Mouse (Mus musculus) right cerebral cortex, adult 2 months (tissue): Measurements from ENCODE around the gene Tnfrsf8.
"Not testable (repeated sequence)": the region's sequence is repeated elsewhere in the genome, so short reads cannot be mapped to it uniquely, and the experiment has no call there.

Source experiments
- DNase-seq, 2 experiments: peaks; one replicate each; pipeline ENCODE4 v3.0.0; 2021 to 2022; ENCODE audit warnings: low spot score in 2 of 2

The Tnfrsf8 gene

GRCm38 (mm10) chr4:145314836-145315467, at the start of gene Tnfrsf8:
Tnfrsf8 (minus strand) TSS chr4:145315164.
- DNase-seq, result no peak

GRCm38 (mm10) chr4:145361635-145362034, 46.7 kb upstream of the Tnfrsf8 start:
- not testable (repeated sequence) for DNase-seq

GRCm38 (mm10) chr4:145361065-145361464, 46.1 kb upstream of the Tnfrsf8 start:
- no peak for DNase-seq

- no peak for DNase-seq
These were observed 45.6 kb upstream of the Tnfrsf8 start for GRCm38 (mm10) chr4:145360567-145360966.

- DNase-seq, result no peak
These were observed 41.3 kb upstream of the Tnfrsf8 start for GRCm38 (mm10) chr4:145356234-145356633.

- DNase-seq, result no peak
These were observed 38.9 kb upstream of the Tnfrsf8 start for GRCm38 (mm10) chr4:145353855-145354254.

- DNase-seq, result no peak
These were observed 30.0 kb upstream of the Tnfrsf8 start for GRCm38 (mm10) chr4:145344948-145345347.

GRCm38 (mm10) chr4:145341879-145342809, 27.2 kb upstream of the Tnfrsf8 start:
- DNase-seq, result no peak

- no peak for DNase-seq
These were observed 23.2 kb upstream of the Tnfrsf8 start for GRCm38 (mm10) chr4:145337906-145338858.

- DNase-seq, result no peak
These were observed 21.6 kb upstream of the Tnfrsf8 start for GRCm38 (mm10) chr4:145336587-145336986.

- DNase-seq, result no peak
These were observed 21.1 kb upstream of the Tnfrsf8 start for GRCm38 (mm10) chr4:145336019-145336418.

GRCm38 (mm10) chr4:145323631-145324030, 8.7 kb upstream of the Tnfrsf8 start:
- no peak for DNase-seq

- DNase-seq, result no peak
These were observed 8.1 kb upstream of the Tnfrsf8 start for GRCm38 (mm10) chr4:145322995-145323627.

- DNase-seq, result no peak
These were observed 7.2 kb upstream of the Tnfrsf8 start for GRCm38 (mm10) chr4:145322211-145322610.

- no peak for DNase-seq
These were observed 5.7 kb upstream of the Tnfrsf8 start for GRCm38 (mm10) chr4:145320624-145321023.

- peak; percentile 48 to 70 for DNase-seq
These were observed 4.6 kb upstream of the Tnfrsf8 start for GRCm38 (mm10) chr4:145319274-145320226.

GRCm38 (mm10) chr4:145316708-145317107, 1.7 kb upstream of the Tnfrsf8 start:
- DNase-seq, result no peak

GRCm38 (mm10) chr4:145313966-145314365, 998 bp downstream of the Tnfrsf8 start:
- no peak for DNase-seq

- no peak for DNase-seq
These were observed 1.7 kb downstream of the Tnfrsf8 start for GRCm38 (mm10) chr4:145313256-145313655.

- DNase-seq, result no peak
These were observed 2.4 kb downstream of the Tnfrsf8 start for GRCm38 (mm10) chr4:145312530-145312929.
